Mouse (Mus musculus) telencephalon, adult 2 months (tissue): Measurements from ENCODE around the gene Sstr3.

ENCODE experiments used
- DNase-seq: peaks from one replicate; pipeline ENCODE4 v3.0.0-alpha.2; 2011; ENCODE audit warnings: low read depth, low spot score

The Sstr3 gene

DNA sequence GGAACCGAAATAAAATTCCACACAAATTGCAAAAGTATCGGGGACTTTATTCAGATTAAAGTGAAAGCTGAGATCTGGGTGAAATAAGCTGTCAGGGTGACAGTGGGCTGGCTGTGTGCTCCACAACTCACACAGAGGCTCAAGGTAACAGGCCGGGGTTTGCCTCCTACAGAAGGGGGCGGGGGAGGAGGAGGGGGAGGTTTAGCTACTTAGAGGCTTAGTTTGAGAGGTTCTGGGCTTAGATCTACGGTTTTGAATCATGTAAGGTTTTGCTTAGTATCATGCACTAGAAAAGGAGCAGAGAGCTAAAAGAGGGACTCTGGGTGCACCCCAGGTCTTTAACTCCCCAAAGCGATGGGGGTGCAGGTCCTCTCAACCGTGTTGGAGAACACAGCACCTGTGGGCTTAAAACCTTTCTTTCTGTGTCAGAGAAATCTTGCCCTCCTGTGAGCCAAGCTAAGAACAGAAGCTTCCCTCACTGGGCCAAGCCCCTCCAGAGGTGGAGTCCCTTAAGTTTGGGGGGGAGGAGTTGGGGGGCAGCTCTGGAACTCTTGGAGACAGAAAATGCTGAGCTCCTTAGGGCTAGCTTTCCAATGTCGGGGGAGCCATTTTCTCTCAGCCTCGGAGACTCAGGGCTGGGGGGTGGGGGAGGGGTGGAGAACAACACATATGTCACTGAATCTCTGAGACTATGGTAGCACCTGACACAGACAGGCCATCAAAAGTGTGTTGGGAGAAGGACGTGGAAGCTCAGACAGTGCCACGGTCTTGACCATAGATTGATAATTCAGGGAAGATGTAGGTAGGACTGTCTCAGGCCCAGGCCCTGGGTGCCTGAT, 14.9 kb upstream of the Sstr3 start:
- DNase-seq, result no peak

DNA sequence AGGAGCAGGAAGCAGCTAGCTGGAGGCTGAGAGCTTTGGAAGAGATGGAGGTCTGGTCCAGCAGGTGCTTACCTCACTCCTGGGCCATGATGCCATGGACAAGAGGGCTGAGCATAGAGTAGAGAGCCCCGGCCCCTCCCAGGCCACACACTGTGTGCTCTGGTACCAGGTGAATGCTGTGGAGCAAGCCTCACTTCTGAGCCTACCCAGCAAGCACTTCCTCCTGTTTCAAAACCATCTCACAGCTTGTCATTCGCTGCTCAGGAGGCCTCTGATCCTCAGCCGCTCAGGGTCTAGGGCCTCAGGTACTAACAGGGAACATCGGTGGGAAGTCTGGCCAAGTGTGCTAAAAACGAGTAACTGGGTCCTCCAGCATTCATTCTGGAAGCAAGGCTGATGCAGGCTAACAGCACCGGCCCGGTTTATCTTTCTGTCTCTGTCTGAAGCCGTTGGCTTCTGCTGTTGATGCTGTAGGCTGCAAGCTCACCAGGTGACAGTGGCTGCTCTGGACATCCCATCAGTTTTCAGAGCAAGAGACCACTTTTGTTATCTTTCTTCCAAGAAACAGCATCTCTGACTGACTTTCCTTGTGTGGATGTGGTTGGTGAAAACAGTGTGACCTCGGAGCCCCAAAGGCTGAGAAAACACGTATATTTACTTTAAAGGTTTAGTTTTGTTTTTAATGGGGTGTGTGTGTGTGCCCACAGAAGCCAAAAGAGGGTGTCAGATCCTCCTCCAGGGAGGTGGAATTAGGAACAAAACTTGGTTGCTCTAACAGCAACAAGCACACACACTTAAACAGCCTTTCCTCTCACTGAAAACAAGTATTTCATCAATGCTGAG, 13.4 kb upstream of the Sstr3 start:
- DNase-seq, result no peak

DNA sequence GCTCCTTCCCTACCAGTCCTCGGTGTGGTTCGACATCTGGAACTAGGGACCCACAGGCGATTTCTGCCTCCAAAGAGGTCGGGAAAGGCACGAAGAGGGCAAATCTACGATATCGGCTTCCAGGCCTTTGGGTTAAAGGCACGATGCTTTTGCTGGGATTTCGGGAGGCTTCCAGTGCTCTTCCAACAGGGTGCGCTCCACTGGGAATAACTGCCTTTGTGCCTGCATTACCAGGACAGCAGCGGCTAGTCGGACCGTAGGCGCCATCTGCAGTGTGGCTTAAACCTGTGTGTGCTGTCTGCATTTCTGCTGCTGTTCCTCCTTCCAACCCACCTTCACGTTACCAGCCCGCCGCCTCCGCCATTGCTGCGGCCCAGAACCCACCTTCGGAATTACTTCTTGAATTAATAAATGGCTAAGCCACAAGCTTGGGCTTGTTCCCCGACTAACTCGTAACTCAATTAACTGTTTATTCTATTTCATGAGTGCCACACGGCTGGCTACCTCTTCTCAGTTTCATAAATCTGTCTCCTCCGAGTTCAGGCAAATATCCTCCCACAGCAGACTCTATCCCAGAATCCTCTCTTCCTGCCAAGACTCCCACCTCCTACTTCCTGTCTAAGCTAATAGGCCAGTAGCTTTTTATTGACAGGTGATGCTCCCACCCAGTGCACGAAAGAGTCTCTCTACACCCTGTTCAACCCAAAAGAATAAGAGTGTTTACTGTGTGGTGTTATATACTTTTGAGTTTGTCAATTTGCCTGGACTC, 10.2 kb upstream of the Sstr3 start:
- peak; percentile 54 for DNase-seq

- no peak for DNase-seq
Measured at GRCm38 (mm10) chr15:78549189-78549734, 4.8 kb upstream of the Sstr3 start.

DNA sequence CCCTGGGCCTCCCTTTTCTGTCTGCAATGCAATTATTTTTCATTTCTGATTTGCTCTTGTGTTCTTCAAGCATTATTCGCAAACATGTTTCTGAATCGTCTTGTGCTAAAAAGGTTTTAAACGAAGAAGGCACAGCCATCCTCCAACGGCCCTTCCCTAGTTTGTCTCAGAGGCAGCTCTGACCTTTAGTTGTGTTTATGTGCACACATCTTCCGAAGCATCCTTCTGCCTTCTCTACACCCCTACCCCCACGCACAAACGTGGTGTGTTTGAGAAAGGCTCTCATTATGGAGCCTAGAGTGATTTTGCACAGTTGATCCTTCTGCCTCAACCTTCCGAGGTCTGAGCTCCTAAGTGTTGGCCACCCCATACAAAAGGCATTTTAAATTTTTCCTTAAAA, 4.2 kb upstream of the Sstr3 start:
- DNase-seq, result no peak

- DNase-seq, result no peak
Measured at GRCm38 (mm10) chr15:78548336-78548665, 3.8 kb upstream of the Sstr3 start.

- no peak for DNase-seq
Measured at GRCm38 (mm10) chr15:78547415-78548335, 3.2 kb upstream of the Sstr3 start.

DNA sequence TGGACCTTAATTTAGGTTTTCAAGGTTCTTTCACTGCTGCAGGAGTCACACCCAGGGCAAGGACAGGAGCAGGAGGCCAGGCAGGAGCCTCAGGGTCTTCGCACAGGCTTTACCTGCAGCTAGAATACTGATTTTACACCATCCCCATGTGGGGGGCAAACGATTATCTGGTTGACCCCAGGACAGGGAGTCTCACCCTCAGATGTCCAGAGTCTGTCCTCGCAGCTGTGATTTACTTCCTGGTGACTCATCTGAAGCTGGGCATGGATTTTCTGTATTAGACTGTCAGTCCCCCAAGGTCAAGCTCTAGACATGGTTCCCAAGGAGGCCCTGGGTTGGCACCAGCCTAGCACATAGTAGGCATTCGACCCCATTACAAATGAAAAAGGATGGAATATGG, 1.6 kb upstream of the Sstr3 start:
- no peak for DNase-seq

DNA sequence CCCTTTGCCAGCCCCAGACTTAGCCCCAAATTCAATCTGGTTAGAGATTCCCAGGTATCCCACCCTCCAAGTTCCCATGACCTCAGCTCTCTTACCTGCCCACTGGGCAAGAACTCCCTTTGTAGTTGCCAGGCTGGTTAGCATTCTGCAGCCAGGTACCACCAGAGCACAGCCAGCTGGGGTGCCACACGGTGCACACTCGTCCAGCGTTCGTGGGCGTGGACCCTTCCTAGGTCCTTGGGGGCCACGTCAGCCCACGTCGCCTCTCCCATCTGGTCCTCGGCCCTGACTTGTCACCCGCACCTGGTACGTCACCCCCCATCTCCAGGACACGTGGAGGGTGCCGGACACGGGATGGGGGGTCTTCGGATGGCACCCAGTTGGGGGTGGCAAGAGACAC, 444 bp downstream of the Sstr3 start:
- no peak for DNase-seq

DNA sequence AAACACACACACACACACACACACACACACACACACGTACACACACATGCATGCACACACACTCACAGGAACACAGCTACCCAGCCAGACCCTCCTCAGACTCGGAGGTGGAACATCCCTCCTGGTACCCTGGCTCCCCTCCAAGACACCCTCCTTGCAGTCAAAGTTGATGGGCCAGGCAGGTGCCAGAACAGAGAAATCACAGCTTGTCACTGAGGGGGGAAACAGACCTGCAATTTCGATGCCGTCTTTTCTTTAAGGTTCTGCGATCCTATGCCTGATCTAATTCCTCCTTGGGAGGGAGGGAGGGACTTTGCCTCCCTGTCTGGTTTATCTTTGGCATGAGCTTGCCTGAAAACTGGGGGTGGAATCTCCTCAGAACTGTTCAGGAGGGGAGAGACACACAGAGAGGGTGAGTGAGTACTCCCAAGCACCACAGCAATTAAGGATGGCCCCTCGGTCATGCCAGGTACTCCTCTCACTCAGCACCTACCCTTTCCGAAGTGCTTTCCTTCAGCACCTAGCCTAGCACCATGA, 1.6 kb downstream of the Sstr3 start:
- DNase-seq, result peak; percentile 60

GRCm38 (mm10) chr15:78542098-78542766, 2.3 kb downstream of the Sstr3 start:
- no peak for DNase-seq

DNA sequence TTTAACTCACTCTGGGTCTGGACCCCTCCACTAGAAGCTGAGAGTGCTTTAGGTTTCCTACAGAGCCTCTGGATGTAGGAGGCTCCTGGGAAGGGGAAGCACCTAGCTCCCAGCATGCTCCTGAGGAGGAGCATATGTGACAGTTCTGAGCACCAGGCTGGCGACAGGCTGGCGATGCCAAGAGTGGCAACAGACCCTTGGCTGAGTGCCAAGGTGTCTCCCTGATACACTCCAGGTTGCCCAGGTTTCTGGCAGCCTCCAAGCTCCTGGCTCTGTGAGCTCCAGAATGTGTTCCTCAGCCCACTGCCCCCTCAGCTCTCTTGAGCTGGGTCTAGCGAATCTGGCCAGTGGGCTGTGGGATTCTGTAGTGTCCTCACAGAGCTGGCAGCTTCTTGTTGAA, 2.9 kb downstream of the Sstr3 start:
- DNase-seq, result peak; percentile 21

GRCm38 (mm10) chr15:78541036-78541435, 3.4 kb downstream of the Sstr3 start:
- peak; percentile 26 for DNase-seq

GRCm38 (mm10) chr15:78535723-78536421, 8.6 kb downstream of the Sstr3 start:
- no peak for DNase-seq

DNA sequence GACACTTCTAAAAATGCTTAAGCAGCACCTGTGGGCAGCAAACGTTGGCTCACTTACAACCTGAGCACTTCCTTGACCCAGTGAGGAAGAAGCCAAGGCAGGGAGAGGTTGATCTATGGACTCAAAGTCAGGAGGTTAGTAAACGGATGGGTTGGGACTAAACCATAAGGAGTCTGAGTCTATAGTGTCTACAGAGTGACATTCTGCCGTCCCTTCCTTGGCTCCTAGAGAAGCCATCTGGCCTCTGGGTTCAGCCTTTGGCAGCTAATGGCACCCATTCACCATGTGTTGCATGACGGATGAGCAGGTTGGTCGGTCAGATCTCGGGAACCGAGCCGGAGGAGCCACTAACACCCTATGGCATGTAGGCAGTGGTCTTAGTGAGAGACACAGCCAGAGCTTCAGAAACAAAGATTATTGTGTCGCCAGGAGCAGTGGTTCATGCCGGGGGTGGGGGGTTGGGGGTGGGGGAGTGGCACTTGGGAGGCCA, 11.1 kb downstream of the Sstr3 start:
- DNase-seq, result no peak

DNA sequence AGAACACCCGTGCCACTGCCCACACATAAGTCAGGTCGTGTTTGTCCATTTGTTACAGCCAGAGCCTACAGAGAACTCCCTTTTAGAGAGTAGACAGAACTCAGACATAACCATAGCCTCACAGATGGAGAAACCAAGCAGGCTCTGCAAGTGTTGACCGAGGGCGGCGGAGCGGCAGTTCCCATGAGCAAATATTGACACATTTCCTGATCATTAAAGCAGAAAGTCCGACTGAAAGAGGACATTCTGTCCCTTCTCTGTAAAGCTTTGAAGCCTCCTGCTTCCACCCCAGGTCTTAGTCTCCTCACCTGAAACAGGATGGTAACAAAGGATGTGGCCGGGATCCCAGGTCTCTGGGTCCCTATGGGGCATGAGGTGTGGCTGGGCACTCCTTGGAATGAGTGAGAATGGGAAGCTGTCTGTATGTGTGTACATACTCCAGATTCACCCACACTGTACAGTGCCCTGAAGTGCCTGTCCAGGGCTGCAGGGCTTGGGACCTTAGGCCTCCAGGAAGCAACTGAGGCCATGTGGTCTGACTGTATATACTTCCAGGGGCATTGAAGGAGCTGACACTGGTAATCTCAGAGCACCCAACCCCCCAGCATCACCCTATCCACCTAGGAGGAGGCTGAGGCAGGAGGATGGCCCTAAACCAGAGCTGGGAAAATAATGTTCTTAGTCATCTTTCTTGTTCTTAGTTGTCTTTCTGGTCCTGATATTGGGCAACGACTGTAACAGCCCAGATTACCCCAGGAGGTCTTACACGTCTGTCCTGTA, 11.7 kb downstream of the Sstr3 start:
- no peak for DNase-seq

- peak; percentile 97 for DNase-seq
Measured at GRCm38 (mm10) chr15:78531901-78532469, 12.5 kb downstream of the Sstr3 start.

GRCm38 (mm10) chr15:78531451-78531720, 13.1 kb downstream of the Sstr3 start:
- DNase-seq, result no peak
